Mouse (Mus musculus): Measurements from ENCODE around the gene Aco2.
"Not testable (repeated sequence)": the region's sequence is repeated elsewhere in the genome, so short reads cannot be mapped to it uniquely, and the experiment has no call there.

The Aco2 gene

GRCm38 (mm10) chr15:81879531-81880401, 7.7 kb downstream of the Aco2 start:
- no peak for DNase-seq (ENCODE audit: low spot score)

- no peak for DNase-seq (ENCODE audit: low spot score)
Observed at GRCm38 (mm10) chr15:81882348-81882747, 10.2 kb downstream of the Aco2 start.

- no peak for DNase-seq (ENCODE audit: low spot score)
Observed at GRCm38 (mm10) chr15:81885418-81885934, 13.4 kb downstream of the Aco2 start.

GRCm38 (mm10) chr15:81886795-81887550, 14.9 kb downstream of the Aco2 start:
- no peak for DNase-seq (ENCODE audit: low spot score)

- no peak for DNase-seq (ENCODE audit: low spot score)
Observed at GRCm38 (mm10) chr15:81889175-81889574, 17.1 kb downstream of the Aco2 start.

- DNase-seq (ENCODE audit: low spot score): peak; percentile 37
Observed at GRCm38 (mm10) chr15:81891140-81891802, 19.2 kb downstream of the Aco2 start.

GRCm38 (mm10) chr15:81891822-81892580, 19.9 kb downstream of the Aco2 start:
- peak; percentile 79 for DNase-seq (ENCODE audit: low spot score)

- no peak for DNase-seq (ENCODE audit: low spot score)
Observed at GRCm38 (mm10) chr15:81894002-81894401, 21.9 kb downstream of the Aco2 start.

- no peak for DNase-seq (ENCODE audit: low spot score)
Observed at GRCm38 (mm10) chr15:81896407-81896806, 24.3 kb downstream of the Aco2 start.

GRCm38 (mm10) chr15:81897607-81898285, 25.6 kb downstream of the Aco2 start:
- no peak for DNase-seq (ENCODE audit: low spot score)

GRCm38 (mm10) chr15:81898751-81899150, 26.6 kb downstream of the Aco2 start:
- no peak for DNase-seq (ENCODE audit: low spot score)

GRCm38 (mm10) chr15:81904939-81905338, 32.8 kb downstream of the Aco2 start:
- DNase-seq (ENCODE audit: low spot score): peak; percentile 74

- no peak for DNase-seq (ENCODE audit: low spot score)
Observed at GRCm38 (mm10) chr15:81907953-81908352, 35.8 kb downstream of the Aco2 start.

GRCm38 (mm10) chr15:81908767-81909166, 36.7 kb downstream of the Aco2 start:
- not testable (repeated sequence) for DNase-seq (ENCODE audit: low spot score)

- no peak for DNase-seq (ENCODE audit: low spot score)
Observed at GRCm38 (mm10) chr15:81912498-81912897, 40.4 kb downstream of the Aco2 start.

GRCm38 (mm10) chr15:81914668-81915067, 42.6 kb downstream of the Aco2 start:
- no peak for DNase-seq (ENCODE audit: low spot score)

GRCm38 (mm10) chr15:81915663-81916062, 43.6 kb downstream of the Aco2 start:
- no peak for DNase-seq (ENCODE audit: low spot score)

- DNase-seq (ENCODE audit: low spot score): no peak
Observed at GRCm38 (mm10) chr15:81917201-81917600, 45.1 kb downstream of the Aco2 start.

- DNase-seq (ENCODE audit: low spot score): peak; percentile 71
Observed at GRCm38 (mm10) chr15:81917621-81918463, 45.7 kb downstream of the Aco2 start.

GRCm38 (mm10) chr15:81919062-81919461, 47.0 kb downstream of the Aco2 start:
- DNase-seq (ENCODE audit: low spot score): no peak
